Mouse (Mus musculus) left cerebral cortex, adult 18-20 months (tissue): ENCODE measurements around the gene Cntln. TPM values are rescaled to one million over a fixed set of nuclear protein-coding genes. Genes with fewer than 3 reads are reported as not detected.

Experiments used
- DNase-seq, 2 experiments: peaks; one replicate each; pipeline ENCODE4 v3.0.0; 2021 to 2022; ENCODE audit warnings: low spot score in 2 of 2, mixed read lengths in 1 of 2
- total RNA-seq, 2 experiments: library from RNA; stranded (reverse); gene quantifications; 2 replicates each; pipeline ENCODE4 v1.2.3; 2021

Cntln gene
- total RNA-seq, 2 experiments from 2014 or later = 9.1 to 10.5 TPM

GRCm38 (mm10) chr4:85049933-85050553, 165.9 kb downstream of the Cntln start:
- no peak for DNase-seq

- DNase-seq = no peak
These were observed 170.5 kb downstream of the Cntln start for GRCm38 (mm10) chr4:85054616-85055015.

GRCm38 (mm10) chr4:85059598-85059997, 175.5 kb downstream of the Cntln start:
- DNase-seq = no peak

- DNase-seq = no peak
These were observed 177.6 kb downstream of the Cntln start for GRCm38 (mm10) chr4:85061676-85062075.

- DNase-seq = no peak
These were observed 211.9 kb downstream of the Cntln start for GRCm38 (mm10) chr4:85096033-85096432.

GRCm38 (mm10) chr4:85096682-85097081, 212.6 kb downstream of the Cntln start:
- DNase-seq = peak; percentile 37 to 56

GRCm38 (mm10) chr4:85102168-85102567, 218.1 kb downstream of the Cntln start:
- DNase-seq = no peak

DNA sequence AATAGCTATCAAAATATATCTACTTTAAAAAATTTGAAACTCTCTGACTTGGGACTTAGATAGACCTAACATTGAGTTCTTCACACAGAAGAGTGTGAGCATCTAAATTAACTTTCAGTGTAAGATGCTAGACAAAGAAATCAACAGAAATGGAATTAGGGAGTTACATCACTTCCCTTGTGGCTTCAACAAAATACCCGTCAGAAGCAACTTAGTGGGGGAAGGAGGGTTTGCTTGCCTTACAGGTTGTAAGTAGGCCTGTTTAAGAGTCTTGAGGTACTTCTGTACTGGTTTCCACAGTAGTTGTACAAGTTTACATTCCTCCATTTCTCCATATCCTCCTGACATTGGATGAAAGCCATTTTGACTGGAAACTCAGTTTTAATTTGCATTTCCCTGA, 222.3 kb downstream of the Cntln start:
- DNase-seq = no peak

DNA sequence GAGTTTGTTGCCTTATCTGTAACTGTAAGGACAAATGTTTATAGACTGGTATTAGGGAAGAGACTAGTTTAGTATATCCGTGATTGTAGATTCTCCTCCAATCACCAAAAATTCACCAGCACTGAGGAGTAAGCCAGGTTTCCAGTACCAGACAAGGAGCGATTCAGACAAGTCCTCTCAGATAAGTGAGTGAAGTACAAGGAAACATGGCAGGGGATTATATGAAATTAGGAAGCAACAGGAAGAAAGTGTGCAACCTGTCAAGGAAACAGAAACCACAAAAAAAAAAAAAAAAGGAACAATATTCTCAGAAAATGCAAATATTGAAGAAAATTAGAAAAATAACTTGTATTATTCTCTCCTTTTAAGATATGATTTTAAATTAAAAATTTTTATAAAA, 222.9 kb downstream of the Cntln start:
- DNase-seq = no peak

DNA sequence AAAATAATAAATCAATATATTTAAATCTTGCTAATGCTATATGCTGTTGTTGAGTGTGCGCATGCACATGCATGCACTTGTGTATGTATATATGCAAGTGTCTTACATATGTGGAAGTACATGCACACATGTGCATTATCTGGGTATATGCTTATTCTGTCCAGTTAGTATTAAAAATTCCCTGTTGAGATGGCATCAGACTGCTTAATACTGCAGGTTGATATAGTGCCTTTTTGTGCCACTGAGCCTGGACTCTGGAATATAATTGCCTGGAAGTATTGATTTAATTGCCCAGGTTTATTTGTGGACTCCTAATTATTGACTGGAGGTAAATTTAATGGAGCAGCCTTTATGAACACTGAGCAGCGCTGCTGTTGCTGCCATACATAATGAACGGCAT, 236.2 kb downstream of the Cntln start:
- no peak for DNase-seq

DNA sequence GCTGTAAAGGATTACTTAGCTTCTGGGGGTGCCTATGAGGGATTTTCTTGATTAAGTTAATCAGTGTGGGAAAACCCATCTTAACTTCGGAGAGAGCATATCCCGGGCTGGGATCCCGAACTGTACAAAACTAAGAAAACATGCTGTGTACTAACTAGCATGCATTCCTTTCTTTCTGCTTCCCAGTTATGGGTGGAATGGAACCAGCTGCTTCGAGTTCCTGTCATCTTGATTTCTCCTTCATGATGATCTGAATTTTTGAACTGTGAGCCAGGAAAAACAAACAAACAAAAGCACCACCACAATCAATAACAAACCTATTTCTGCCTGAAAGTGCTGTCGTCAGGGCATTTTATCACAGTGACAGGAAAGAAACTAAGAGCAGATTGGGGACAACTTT, 265.6 kb downstream of the Cntln start:
- no peak for DNase-seq

- DNase-seq = no peak
These were observed 267.8 kb downstream of the Cntln start for GRCm38 (mm10) chr4:85151881-85152280.

GRCm38 (mm10) chr4:85154361-85154760, 270.3 kb downstream of the Cntln start:
- no peak for DNase-seq

DNA sequence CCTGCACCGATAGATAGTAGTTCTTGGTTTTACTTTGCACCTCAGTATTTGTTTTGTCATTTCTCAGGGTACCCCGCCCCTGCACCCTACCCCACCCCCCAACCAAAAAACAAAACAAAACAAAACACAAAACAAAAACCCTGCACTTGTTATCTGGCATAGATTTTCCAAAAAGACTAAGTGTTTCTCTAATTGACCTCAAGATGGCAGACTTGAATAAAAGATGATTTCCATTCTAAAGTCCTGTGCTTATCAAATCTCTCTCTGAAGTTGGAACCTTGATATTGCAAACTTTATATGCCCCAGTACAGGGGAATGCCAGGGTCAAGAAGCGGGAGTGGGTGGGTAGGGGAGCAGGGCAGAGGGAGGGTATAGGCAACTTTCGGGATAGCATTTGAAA, 277.0 kb downstream of the Cntln start:
- DNase-seq = no peak

DNA sequence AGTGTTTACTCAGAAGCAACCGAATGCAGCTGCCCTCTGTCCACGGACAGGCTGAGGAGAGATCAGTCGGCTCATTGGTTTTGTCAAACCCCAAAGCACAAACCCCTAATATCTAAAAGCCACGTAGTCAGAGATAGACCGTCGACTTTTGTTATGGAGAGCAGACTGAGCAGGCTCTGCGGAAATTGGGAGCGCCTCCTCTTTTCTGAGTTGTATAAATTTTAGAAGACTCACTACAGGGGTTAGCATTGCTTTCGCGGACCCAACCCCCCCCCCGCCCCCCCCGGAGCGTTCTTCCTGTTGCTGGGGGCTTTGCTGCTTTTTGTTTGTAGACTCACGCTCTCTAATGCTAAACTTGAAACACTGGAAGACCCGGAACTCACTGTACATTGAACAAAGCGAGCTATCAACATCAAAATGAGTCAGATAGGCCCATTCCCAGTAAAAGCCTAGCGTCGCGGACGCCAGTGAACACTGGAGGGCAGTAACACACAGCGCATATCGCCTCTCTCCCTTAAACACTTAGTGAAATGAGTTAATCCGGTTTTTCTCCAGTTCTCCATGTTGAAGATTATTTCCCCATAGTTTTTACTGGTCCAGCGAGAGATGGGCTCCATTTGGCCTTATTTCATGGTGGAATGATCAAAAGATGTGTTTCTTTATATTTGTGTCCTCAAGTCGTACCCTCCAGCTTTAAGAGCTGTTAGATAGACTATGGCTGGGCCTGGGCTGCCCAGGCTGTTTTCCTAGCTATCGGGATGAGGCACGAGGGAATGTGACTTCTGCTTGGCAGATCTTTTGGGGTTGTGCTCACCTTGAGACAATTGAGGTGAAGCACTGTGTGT, 278.6 kb downstream of the Cntln start:
- peak; percentile 55 to 59 for DNase-seq

- DNase-seq = no peak
These were observed 279.2 kb downstream of the Cntln start for GRCm38 (mm10) chr4:85163313-85163615.

DNA sequence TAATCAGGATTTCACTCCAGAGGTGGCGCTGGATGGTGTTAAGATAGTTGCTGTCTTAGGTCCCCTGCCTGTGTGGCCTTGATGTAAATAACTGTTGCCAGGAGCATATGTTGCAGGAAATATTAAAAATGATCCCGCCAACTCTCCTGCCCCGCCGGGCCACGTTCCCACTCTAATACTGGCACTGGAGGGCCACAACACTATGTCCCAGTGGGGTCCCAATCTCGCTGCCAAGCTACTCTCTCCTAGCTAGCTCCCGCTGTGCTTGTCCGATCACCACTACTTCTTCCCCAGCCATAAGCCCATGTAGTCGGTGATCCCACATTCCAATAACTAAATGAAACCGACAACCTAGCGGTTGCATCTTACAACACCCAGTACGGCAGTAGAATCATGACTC, 283.9 kb downstream of the Cntln start:
- DNase-seq = no peak

DNA sequence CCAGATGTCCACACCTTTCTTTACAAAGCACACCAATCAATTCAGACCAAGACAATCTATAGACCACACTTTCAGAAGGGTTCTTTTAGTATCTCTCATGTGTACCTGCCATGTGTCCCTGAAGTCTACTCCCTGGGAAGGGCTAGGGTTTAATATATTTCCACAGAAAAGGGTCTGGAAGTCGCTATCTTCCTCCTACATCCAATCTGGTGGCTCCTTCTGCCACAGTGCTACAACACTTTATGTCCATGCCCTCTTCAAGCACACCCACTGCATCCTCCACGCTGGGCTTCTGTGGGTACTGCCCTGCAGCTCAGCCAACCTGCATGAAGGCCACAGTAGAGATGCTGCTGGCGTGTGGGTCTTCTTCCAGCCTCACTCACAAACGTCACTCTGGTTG, 291.4 kb downstream of the Cntln start:
- DNase-seq = peak; percentile 60 to 81

- DNase-seq = no peak
These were observed 294.4 kb downstream of the Cntln start for GRCm38 (mm10) chr4:85178394-85179051.
